ENCODE assay signal across 8 mouse cellular contexts in genomic region chr6:115006948-115007347, GRCm38 (mm10). TPM values are rescaled to one million over a fixed set of nuclear protein-coding genes. Genes with fewer than 3 reads are reported as not detected.
DNase-seq lines count a peak whose midpoint lies in the region; ATAC-seq and TF ChIP-seq lines count a peak whose summit lies in the region.

No protein-coding gene starts in this region.

- no peak for ATAC-seq in limb, embryonic 11.5 days (ENCODE audit: insufficient number of reproducible peaks, low FRiP score, low TSS enrichment, low read depth)

- no peak for TF ChIP-seq EP300 in heart, adult 2 months (IDR thresholded peaks at IDR 0.05; ENCODE audit: insufficient read depth, low read depth, low read length)

- TF ChIP-seq POLR2A in heart, adult 2 months (IDR thresholded peaks at IDR 0.05; ENCODE audit: insufficient read depth, low read depth, low read length) = no peak

- intact Hi-C loops in heart, adult 2 months (cut with DNase I) = loop anchor here (1.0 kb wide), 1 partner anchor 79 kb away; no protein-coding TSS in a partner anchor

- H3K4me1 ChIP-seq in heart, adult 2 months (ENCODE audit: control insufficient read depth, insufficient read depth, low read length) = no peaks in the 10 kb centered on the region; the same call in 1 of the 2 replicates
- 0 out of 2 replicates have a peak, but pooled peaks cover 3% of the 10 kb centered on the region for H3K4me1 ChIP-seq in limb, embryonic 11.5 days (ENCODE audit: control insufficient read depth, insufficient read depth, low read length)

- H3K79me2 ChIP-seq in heart, adult 2 months (replicated peaks; ENCODE audit: control insufficient read depth, insufficient read depth, low read length) = no peaks in the 10 kb centered on the region

- no peaks in the 10 kb centered on the region for H3K27me3 ChIP-seq in heart, adult 2 months (ENCODE audit: control insufficient read depth, insufficient read depth, low read length)
- H3K27me3 ChIP-seq in limb, embryonic 11.5 days (ENCODE audit: control insufficient read depth, insufficient read depth, low read length) = no peaks in the 10 kb centered on the region

- H3K4me2 ChIP-seq in limb, embryonic 11.5 days (ENCODE audit: low read depth, severe bottlenecking) = no peak overlapping the region

- no peaks in the 10 kb centered on the region for H3K36me3 ChIP-seq in heart, adult 2 months (ENCODE audit: control insufficient read depth, insufficient read depth, low read length)
- H3K36me3 ChIP-seq in limb, embryonic 11.5 days (ENCODE audit: control insufficient read depth, insufficient read depth, low read length) = no peaks in the 10 kb centered on the region; the same call in 1 of the 2 replicates

- WGBS in heart, adult 2 months = 53% methylated on average over 6 of the region's 6 CpGs
- WGBS in limb, embryonic 11.5 days = 60% methylated on average over 6 of the region's 6 CpGs

- DNase-seq in 416B (ENCODE audit: low read depth) (peak; percentile 76), MEL-GATA-1-ER (ENCODE audit: extremely low read depth, low read depth) (peak; percentile 48)
- DNase-seq in heart, adult 2 months = peak; percentile 62 to 71
- DNase-seq in limb, embryonic 11.5 days (ENCODE audit: low spot score) = no peak
- no peak for DNase-seq in Muller cell, postnatal 12 days (ENCODE audit: inconsistent ontology term)
- DNase-seq in adrenal gland, adult 18-20 months (ENCODE audit: low spot score in 2 of 2) = no peak
- DNase-seq in frontal cortex, postnatal 36 days (ENCODE audit: low spot score in 2 of 2) = no peak
- DNase-seq in layer of hippocampus, adult 9-10 months (ENCODE audit: low spot score) = no peak

- H3K9ac ChIP-seq in heart, adult 2 months (ENCODE audit: low read depth, low read length) = no peak overlapping the region
- peak overlapping the region; percentile 35; the same call in 1 of the 2 replicates for H3K9ac ChIP-seq in limb, embryonic 11.5 days (ENCODE audit: low read length)

- no peak overlapping the region for H3K27ac ChIP-seq in heart, adult 2 months
- H3K27ac ChIP-seq in limb, embryonic 11.5 days (replicated peaks; ENCODE audit: low read depth, low read length) = no peak overlapping the region

- TF ChIP-seq CTCF in heart, adult 2 months (IDR thresholded peaks at IDR 0.05) = 0 out of 2 replicates have a peak, but pooled peaks have one; percentile 3

- H3K4me3 ChIP-seq in heart, adult 2 months = no peak overlapping the region
- H3K4me3 ChIP-seq in limb, embryonic 11.5 days (ENCODE audit: low read depth, low read length) = no peak overlapping the region

- no peaks in the 10 kb centered on the region for H3K9me3 ChIP-seq in limb, embryonic 11.5 days (ENCODE audit: control insufficient read depth, low read length)

RNA-seq across cellular contexts. Expression of gene Tamm41, which starts 30.7 kb away (rescaled TPM):
- 10 to 100 TPM; 11.3 to 12.8 TPM for total RNA-seq in heart, adult 2 months (2021)
- 12.9 and 13.9 TPM in 2 replicates for polyA plus RNA-seq in heart, adult 2 months (2012; rRNA removed)
- polyA plus RNA-seq in limb, embryonic 11.5 days (2014; fragmentation: Nextera tagmentation; extraction: Ambion mirVana) = 91.1 and 94.2 TPM in 2 replicates
- total RNA-seq in adrenal gland, adult 18-20 months (2021) = 10 to 100 TPM; 10.4 to 13.5 TPM

RNA-seq across cellular contexts. Expression of gene Vgll4, which starts 37.2 kb away (rescaled TPM):
- total RNA-seq in heart, adult 2 months (2021) = 10 to 100 TPM; 23.5 to 24.7 TPM
- 22.3 and 24.2 TPM in 2 replicates for polyA plus RNA-seq in heart, adult 2 months (2012; rRNA removed)
- 98.4 and 101 TPM in 2 replicates for polyA plus RNA-seq in limb, embryonic 11.5 days (2014; fragmentation: Nextera tagmentation; extraction: Ambion mirVana)
- total RNA-seq in adrenal gland, adult 18-20 months (2021) = 10 to 100 TPM; 50.6 to 80.7 TPM

Comparison
In these comparisons a context has a peak if more than half of its experiments do, and no peak if none do; other contexts are left out.
1. DNase-seq: peak in 416B (single experiment), MEL-GATA-1-ER (single experiment) and heart, adult 2 months (2 of 2); none in limb, embryonic 11.5 days (single experiment), Muller cell, postnatal 12 days (single experiment), adrenal gland, adult 18-20 months (0 of 2), frontal cortex, postnatal 36 days (0 of 2) and layer of hippocampus, adult 9-10 months (single experiment).